Mouse (Mus musculus) erythroblast, embryonic 14.5 days (primary cell): Measurements from ENCODE around the gene Il12a.

ENCODE experiments used
- GATA1 ChIP-seq: IDR thresholded peaks from 2 replicates; pipeline ENCODE4 v1.6.1; 2012; ENCODE audit warnings: low read length, inconsistent platforms, mixed read lengths
- TAL1 ChIP-seq: IDR thresholded peaks from 3 replicates; pipeline ENCODE4 v1.6.1; 2012; ENCODE audit warnings: low read length, inconsistent platforms, mixed read lengths

GRCm38 (mm10) chr3:68742718-68743471 is 52.5 kb downstream of the Il12a start:
- no peak for TF ChIP-seq GATA1
- TF ChIP-seq TAL1, result no peak
